Mouse (Mus musculus): ENCODE measurements at regions not wholly inside any gene's neighbourhood (a gene's known extent, or its start where the extent isn't known, plus 50 kb on each side); places are given as distances from the start of the nearest gene placed in this dataset.

DNA sequence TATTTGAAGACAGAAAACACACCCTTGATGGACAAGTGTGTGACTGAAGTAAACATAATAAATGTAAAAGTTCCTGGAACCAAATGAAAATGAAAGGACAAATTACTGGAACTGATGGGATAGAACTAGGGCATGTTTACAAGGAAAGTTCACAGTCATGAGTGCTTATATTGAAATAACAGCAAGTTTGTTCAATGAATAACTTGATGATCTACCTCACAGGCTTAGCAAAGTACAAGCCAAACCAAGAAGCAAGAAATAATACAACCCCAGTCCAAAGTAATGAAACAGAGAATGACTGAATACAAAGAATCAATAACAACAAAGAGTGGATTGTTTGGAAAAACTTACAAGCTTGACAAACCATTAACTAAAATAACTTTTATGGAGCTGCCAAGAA lies 56.2 kb downstream of the Gm379 start:
- no peak for DNase-seq (ENCODE audit: low spot score in 2 of 2)

DNA sequence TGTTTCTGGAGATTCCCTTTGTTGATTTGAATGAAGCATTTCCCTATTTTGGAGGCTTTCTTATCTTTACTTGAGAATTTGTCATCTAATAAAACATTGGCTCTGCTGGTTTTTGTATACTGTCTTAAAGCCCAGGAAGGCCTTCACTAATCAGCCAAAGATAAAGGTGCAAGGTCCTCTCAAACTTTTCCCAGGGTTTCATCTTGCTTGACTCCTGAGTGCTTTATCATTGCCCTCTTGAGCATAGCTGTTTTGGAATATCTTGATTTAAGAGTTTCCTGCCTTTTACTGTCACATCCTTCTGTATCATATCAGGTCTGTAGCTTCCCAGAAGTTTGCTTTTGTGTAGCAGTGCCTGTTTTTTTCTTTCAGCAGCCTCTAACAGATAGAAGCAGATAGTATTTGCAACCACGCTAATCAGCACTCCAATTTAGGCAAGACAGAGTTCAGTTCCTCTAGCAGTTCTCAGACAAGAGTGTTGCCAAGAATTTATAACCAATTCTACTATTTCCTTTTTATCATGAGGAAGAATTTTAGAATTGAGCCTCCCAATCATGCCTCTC lies 64.7 kb downstream of the Gm379 start:
- no peak for DNase-seq (ENCODE audit: low spot score in 2 of 2)

DNA sequence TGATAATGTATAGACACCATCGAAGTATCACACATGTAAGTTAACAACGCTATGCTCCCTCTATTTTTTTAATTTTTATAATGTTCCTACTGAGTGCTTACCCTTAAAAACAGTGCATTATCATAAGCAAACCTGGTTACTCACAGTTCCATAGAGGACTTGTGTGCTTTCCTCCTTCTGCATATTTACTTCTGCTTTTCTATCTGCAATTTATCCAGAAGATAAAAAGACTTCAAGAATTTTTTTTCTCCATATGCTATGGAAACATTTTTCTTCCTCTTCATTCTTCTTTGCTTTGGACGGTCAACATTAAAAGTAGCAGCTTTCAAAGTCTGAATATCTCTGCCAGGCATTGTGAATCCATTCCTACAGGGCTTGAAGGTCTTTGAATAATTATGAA lies 102.7 kb downstream of the Gm379 start:
- no peak for DNase-seq (ENCODE audit: low spot score in 2 of 2)

DNA sequence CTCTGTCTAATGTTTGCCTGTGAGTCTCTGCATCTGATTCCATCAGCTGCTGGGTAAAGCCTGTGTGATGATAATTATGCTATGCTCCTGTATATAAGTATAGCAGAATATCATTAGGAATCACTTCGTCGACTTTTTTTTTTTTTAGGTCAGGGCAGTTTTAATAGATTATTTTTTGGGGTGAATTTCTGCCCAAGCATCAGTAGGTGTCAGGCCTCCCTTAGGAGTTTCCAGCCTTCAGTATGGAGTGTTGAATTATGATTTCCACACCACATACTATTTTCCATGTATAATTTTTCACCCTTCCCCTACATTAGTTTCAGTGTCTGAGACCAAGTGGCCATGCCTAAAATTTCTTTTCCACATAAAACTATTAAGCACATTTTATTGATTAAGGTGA lies 121.5 kb downstream of the Gm379 start:
- DNase-seq (ENCODE audit: low spot score in 2 of 2) = no peak

DNA sequence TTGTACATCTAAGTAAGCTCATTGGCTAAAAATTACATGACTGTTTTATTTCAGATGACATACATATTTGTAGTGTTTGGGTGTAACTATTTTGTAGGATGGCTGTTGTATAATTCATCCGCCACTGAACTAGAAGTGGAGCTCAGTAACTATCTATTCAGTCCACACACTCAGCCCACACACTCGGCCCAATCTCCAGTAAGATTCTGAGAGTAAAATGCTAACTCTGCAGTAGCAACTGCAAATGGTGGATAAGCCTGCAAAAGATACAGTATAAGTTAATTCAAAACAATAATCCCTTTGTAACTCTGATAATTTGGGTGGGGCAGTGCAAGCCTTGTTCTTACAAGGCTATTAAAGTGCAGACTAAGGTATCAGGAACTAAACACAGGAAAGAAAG lies 123.3 kb downstream of the Gm379 start:
- DNase-seq (ENCODE audit: low spot score in 2 of 2) = no peak

DNA sequence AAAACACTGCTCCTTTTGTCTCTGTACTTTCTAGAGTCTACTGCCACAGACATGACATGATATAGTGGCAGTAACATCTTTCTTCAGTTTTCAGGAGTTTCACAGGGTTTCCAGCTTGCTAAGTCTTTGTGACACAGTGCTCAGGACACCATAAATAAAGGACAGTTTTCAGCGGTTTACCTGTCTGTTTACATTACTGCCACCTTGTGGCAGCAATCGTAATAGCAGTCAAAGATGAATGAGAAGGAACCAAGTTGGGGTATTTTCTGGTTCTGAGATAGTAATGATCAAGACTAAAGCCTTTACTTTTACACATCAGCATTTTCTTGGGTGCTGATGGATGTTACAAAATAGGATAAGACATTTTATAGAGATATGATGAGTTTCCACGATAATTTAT lies 127.7 kb downstream of the Gm379 start:
- peak in 1 of 2 experiments; percentile 18 for DNase-seq (ENCODE audit: low spot score in 2 of 2)
